Mouse (Mus musculus): ENCODE measurements around the gene Ugt2b38. TPM values are rescaled to one million over a fixed set of nuclear protein-coding genes. Genes with fewer than 3 reads are reported as not detected.
"Not testable (repeated sequence)": the region's sequence is repeated elsewhere in the genome, so short reads cannot be mapped to it uniquely, and the experiment has no call there.

Gene Ugt2b38
- polyA plus RNA-seq, 1 experiment, result not detected

GRCm38 (mm10) chr5:87379825-87380224 lies 44.2 kb downstream of the Ugt2b38 start:
- Histone ChIP-seq H3K4me3 (ENCODE audit: insufficient read depth, low read length) (no peak overlapping the region), H3K27ac (ENCODE audit: insufficient read depth, low read depth, low read length) (no peak overlapping the region), H3K4me1 (ENCODE audit: control insufficient read depth, insufficient read depth, low read length) (no peaks in the 10 kb centered on the region)
- TF ChIP-seq CTCF (IDR thresholded peaks at IDR 0.05; ENCODE audit: low read depth, low read length), result no peak
- TF ChIP-seq POLR2A (IDR thresholded peaks at IDR 0.05; ENCODE audit: borderline replicate concordance, low read depth, low read length), result no peak

DNA sequence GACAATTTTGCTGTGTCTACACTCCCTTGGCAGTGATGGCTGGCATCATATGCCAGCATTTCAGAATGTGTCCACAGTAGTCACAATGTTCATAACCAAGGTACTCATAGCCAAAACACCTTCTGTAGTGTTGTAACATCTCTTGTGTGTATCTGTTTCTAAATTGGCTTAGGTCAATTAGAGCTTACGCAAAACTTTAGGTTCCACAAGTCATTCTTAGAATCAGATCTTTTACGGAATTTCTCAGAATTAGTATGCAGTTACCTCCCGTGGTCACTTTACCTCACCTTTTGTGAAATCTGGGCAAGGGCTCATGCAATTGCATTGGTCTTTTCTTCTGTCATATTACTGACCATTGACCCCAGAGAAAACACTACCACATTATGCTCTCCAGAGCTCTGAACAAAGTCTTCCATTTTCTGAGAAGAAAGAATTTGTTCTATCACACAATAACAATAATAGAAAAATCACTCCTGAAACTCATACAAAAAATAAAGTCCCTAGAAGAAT lies 48.1 kb downstream of the Ugt2b38 start:
- TF ChIP-seq CTCF (IDR thresholded peaks at IDR 0.05; ENCODE audit: low read depth, low read length) (no peak), POLR2A (IDR thresholded peaks at IDR 0.05; ENCODE audit: borderline replicate concordance, low read depth, low read length) (no peak)
- H3K4me3 ChIP-seq (ENCODE audit: insufficient read depth, low read length), result no peak overlapping the region
- no peak overlapping the region for H3K27ac ChIP-seq (ENCODE audit: insufficient read depth, low read depth, low read length)
- H3K4me1 ChIP-seq (ENCODE audit: control insufficient read depth, insufficient read depth, low read length), result no peaks in the 10 kb centered on the region

DNA sequence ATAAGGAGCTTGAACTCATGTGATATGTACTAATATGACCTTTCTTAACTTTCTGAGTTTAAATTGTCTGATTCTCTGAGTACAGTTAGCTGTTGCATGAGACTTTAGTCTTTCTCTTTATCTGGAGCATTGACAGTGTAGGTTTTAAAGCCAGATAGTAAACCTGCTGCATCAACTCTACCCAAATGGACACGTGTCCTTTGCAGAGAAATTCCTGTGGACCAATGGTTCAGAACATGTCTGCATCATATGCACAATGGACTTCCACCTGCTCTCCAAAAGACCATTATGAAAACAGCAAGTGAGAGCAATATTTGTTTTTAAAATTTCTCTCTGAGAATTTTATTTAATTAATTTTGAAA lies 50.5 kb downstream of the Ugt2b38 start:
- TF ChIP-seq CTCF (IDR thresholded peaks at IDR 0.05; ENCODE audit: low read depth, low read length), result no peak
- no peak for TF ChIP-seq POLR2A (IDR thresholded peaks at IDR 0.05; ENCODE audit: borderline replicate concordance, low read depth, low read length)
- Histone ChIP-seq H3K4me3 (ENCODE audit: insufficient read depth, low read length) (no peak overlapping the region), H3K4me1 (ENCODE audit: control insufficient read depth, insufficient read depth, low read length) (no peaks in the 10 kb centered on the region), H3K27ac (ENCODE audit: insufficient read depth, low read depth, low read length) (no peak overlapping the region)

DNA sequence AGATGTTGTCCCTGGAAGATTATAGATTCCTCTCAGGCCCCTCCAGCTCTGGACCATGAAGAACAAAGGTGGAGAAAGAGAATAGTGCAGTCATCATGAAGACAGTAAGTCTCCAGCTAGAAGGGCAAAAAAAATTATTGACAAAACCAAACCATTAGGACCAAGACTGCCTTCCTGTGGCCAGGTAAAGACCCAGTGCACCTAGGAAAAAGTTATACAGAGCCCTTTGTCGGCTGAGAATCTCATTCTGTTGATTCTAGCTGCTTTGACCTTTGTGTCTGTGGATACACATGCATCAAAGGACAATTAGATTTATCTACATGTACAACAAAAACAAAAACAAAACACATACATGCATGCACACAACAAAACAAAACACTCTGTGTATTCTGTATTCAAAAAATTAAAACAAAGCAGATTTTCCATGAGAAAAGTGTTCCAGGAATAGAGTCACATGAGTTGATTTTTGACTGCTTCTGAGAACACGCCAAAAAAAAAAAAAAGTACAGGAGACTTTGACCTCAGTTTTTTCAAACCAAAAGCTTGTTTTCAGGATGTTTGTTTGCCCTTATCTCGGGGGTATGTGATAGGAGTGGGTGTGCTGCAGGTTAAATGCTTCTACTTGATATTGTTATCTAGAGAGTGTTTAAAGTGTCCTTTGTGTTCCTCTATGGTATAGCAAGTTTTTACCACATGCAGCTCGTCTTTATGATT lies 51.1 kb downstream of the Ugt2b38 start:
- H3K4me3 ChIP-seq (ENCODE audit: insufficient read depth, low read length); H3K27ac ChIP-seq (ENCODE audit: insufficient read depth, low read depth, low read length); H3K4me1 ChIP-seq (ENCODE audit: control insufficient read depth, insufficient read depth, low read length): not testable (repeated sequence)

Other genes starting within 250 kb of the Ugt2b38 start
- not detected in 2 replicates for gene Ugt2b37, start 169.4 kb downstream of the Ugt2b38 start, polyA plus RNA-seq (2012; ENCODE audit: insufficient read depth, insufficient read length, missing spikeins)
- gene Ugt2a3, start 87.0 kb downstream of the Ugt2b38 start, polyA plus RNA-seq (2012; ENCODE audit: insufficient read depth, insufficient read length, missing spikeins), result not detected in 2 replicates
- not detected in 2 replicates for gene Ugt2a2, start 58.1 kb upstream of the Ugt2b38 start, polyA plus RNA-seq (2012; ENCODE audit: insufficient read depth, insufficient read length, missing spikeins)
- gene Gm43638, start 62.6 kb upstream of the Ugt2b38 start, polyA plus RNA-seq (2012; ENCODE audit: insufficient read depth, insufficient read length, missing spikeins), result not detected in 2 replicates
- gene Ugt2a1, start 66.7 kb upstream of the Ugt2b38 start, polyA plus RNA-seq (2012; ENCODE audit: insufficient read depth, insufficient read length, missing spikeins), result not detected in 2 replicates
- not detected in 2 replicates for gene Sult1b1, start 114.0 kb upstream of the Ugt2b38 start, polyA plus RNA-seq (2012; ENCODE audit: insufficient read depth, insufficient read length, missing spikeins)
- not detected in 2 replicates for gene Sult1d1, start 144.8 kb upstream of the Ugt2b38 start, polyA plus RNA-seq (2012; ENCODE audit: insufficient read depth, insufficient read length, missing spikeins)
- not detected in 2 replicates for gene Sult1e1, start 167.4 kb upstream of the Ugt2b38 start, polyA plus RNA-seq (2012; ENCODE audit: insufficient read depth, insufficient read length, missing spikeins)
- gene Csn1s1, start 242.0 kb upstream of the Ugt2b38 start, polyA plus RNA-seq (2012; ENCODE audit: insufficient read depth, insufficient read length, missing spikeins), result not detected in 2 replicates